Mouse (Mus musculus) heart, adult 2 months (tissue): ENCODE measurements around the gene Ccdc160.

Experiments
- CTCF ChIP-seq: fragments of 200-600 bp; IDR thresholded peaks from 2 replicates; pipeline ENCODE4 v1.8.1; 2022; ENCODE audit warnings: antibody characterized with exemption, mild to moderate bottlenecking, moderate library complexity
- POLR2A ChIP-seq: fragments of 200-500 bp; IDR thresholded peaks from 2 replicates; pipeline ENCODE4 v1.6.1; 2011; ENCODE audit warnings: mild to moderate bottlenecking, low read depth, low read length, control low read depth; ENCODE audit not compliant: insufficient read depth

- no peak for TF ChIP-seq CTCF
- TF ChIP-seq POLR2A, result no peak
Measured at GRCm38 (mm10) chrX:52745917-52746316, 45.1 kb upstream of the Ccdc160 start.
